Mouse (Mus musculus): ENCODE data around the gene Tgif2.

GRCm38 (mm10) chr2:156887017-156887416, 47.2 kb downstream of the Tgif2 start, which contains the start of gene Sla2:
- TF ChIP-seq POLR2A (IDR thresholded peaks at IDR 0.05; ENCODE audit: control insufficient read depth, low read depth, low read length) (no peak), CTCF (IDR thresholded peaks at IDR 0.05; ENCODE audit: control insufficient read depth, insufficient read depth, insufficient replicate concordance, low read depth, low read length) (no peak)
